Mouse (Mus musculus) liver, embryonic 13.5 days (tissue): ENCODE measurements at regions not wholly inside any gene's neighbourhood (a gene's known extent, or its start where the extent isn't known, plus 50 kb on each side); places are given as distances from the start of the nearest gene placed in this dataset.

ENCODE experiments used
- ATAC-seq: fragments of 200-750 bp; cut with Nextera tagmentation; 2 replicates; pipeline ENCODE4 v1.8.0; 2017; ENCODE audit warnings: low read depth, mild to moderate bottlenecking, moderate number of reproducible peaks, moderate library complexity
- DNase-seq: peaks from one replicate; pipeline ENCODE4 v3.0.0; 2022
- H3K27ac ChIP-seq: fragments of 300-500 bp; sonication (generic); 2 replicates; pipeline ENCODE4 v1.5.1; 2015; ENCODE audit warnings: moderate library complexity, mild to moderate bottlenecking, inconsistent platforms
- H3K27me3 ChIP-seq: fragments of 300-500 bp; sonication (generic); 2 replicates; pipeline ENCODE4 v1.6.1; 2015; ENCODE audit warnings: mild to moderate bottlenecking, inconsistent platforms
- H3K36me3 ChIP-seq: fragments of 300-500 bp; sonication (generic); 2 replicates; pipeline ENCODE4 v1.6.1; 2015; ENCODE audit warnings: mild to moderate bottlenecking, inconsistent platforms
- H3K4me1 ChIP-seq: fragments of 300-500 bp; sonication (generic); replicated peaks from 2 replicates; pipeline ENCODE4 v1.6.1; 2015; ENCODE audit warnings: inconsistent platforms
- H3K4me2 ChIP-seq: fragments of 300-500 bp; sonication (generic); 2 replicates; pipeline ENCODE4 v1.6.1; 2015; ENCODE audit warnings: inconsistent platforms, mild to moderate bottlenecking, moderate library complexity
- H3K4me3 ChIP-seq: fragments of 300-500 bp; sonication (generic); replicated peaks from 2 replicates; pipeline ENCODE4 v1.5.1; 2015; ENCODE audit warnings: mild to moderate bottlenecking, inconsistent platforms
- H3K9ac ChIP-seq: fragments of 300-500 bp; sonication (generic); 2 replicates; pipeline ENCODE4 v1.6.1; 2015; ENCODE audit warnings: mild to moderate bottlenecking, inconsistent platforms
- H3K9me3 ChIP-seq: fragments of 300-500 bp; sonication (generic); replicated peaks from 2 replicates; pipeline ENCODE4 v1.6.1; 2016; ENCODE audit warnings: inconsistent platforms
- WGBS: fragments of 180-500 bp; shearing (Covaris S2); methylation state at CpG from one replicate; pipeline ENCODE4 v1.1.7; 2015; ENCODE audit not compliant: insufficient replicate concordance; 5-methylcytosine and 5-hydroxymethylcytosine counted together

DNA sequence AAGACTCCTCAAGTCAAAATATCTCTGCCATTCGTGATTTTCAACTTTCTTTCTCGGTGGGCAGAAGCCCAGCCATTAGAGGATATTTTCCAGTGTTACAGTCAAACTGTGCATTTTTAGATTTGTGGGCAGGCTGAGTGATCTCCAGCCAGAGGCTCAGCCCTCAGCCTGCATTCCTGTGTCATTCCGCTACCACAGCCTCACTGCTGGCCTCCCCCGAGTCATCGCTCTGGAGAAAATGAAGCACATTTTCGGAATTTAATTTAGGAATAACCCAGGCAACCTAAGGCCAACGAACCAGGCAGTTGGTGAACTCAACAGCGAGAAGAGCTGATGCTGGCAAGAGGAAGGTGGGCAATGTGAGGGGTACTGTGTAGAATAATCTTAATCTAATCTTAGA lies 80.9 kb upstream of the Nudt7 start:
- Histone ChIP-seq H3K9ac (no peak overlapping the region), H3K36me3 (no peaks in the 10 kb centered on the region), H3K4me3 (no peak overlapping the region), H3K27ac (no peak overlapping the region), H3K27me3 (no peaks in the 10 kb centered on the region), H3K4me2 (no peak overlapping the region), H3K9me3 (no peaks in the 10 kb centered on the region), H3K4me1 (no peaks in the 10 kb centered on the region)
- whole genome bisulfite sequencing, result 70% methylated on average over 8 of the region's 8 CpGs
- DNase-seq, result no peak
- ATAC-seq, result no peak

DNA sequence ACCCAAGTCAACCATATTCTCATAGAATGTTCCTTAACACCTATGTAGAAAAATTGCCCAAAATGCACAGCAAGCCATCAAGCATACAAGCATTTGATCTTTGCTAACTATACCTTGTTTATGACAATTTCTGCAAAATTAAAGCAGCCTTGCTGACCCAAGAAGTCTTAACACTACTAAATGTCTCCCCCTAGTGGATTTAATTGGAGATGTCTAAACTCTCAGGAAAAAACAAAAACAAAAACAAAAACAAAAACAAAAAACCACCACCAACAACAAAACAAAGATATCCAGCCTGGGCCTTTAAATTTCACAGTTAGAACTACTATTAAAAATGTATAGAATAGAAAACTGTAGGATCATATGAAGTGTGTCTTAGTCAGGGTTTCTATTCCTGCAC lies 69.8 kb upstream of the Nudt7 start:
- DNase-seq (no peak), ATAC-seq (no peak)
- Histone ChIP-seq H3K4me1 (no peaks in the 10 kb centered on the region), H3K4me3 (no peak overlapping the region), H3K9ac (no peak overlapping the region), H3K36me3 (no peaks in the 10 kb centered on the region), H3K9me3 (no peaks in the 10 kb centered on the region), H3K27ac (no peak overlapping the region), H3K27me3 (no peaks in the 10 kb centered on the region), H3K4me2 (no peak overlapping the region)

GRCm38 (mm10) chr8:114072330-114072729 lies 61.0 kb upstream of the Nudt7 start:
- Histone ChIP-seq H3K9ac (no peak overlapping the region), H3K4me2 (no peak overlapping the region), H3K4me3 (no peak overlapping the region), H3K27me3 (no peaks in the 10 kb centered on the region), H3K36me3 (no peaks in the 10 kb centered on the region), H3K9me3 (no peaks in the 10 kb centered on the region), H3K4me1 (no peaks in the 10 kb centered on the region), H3K27ac (no peak overlapping the region)
- 73% methylated on average over 8 of the region's 8 CpGs for WGBS
- DNase-seq (no peak), ATAC-seq (no peak)

DNA sequence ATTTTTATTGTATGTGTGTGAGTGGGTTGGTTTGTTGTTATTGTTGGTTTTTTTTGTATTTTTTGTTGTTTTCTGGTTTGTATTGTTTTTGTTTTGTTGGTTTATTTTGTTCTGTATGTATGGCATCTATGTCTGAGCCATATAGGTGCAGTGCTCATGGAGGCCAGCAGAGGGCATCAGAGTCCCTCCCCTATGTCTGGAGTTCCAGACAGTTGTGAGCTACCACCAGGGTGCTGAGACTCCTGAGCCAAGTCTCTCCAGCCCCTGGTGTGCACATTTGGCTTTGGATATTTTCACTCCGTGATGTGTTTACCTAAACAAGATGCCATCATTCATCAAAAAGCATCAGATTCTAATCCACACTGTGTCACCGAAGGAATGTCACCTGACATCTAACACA lies 59.2 kb upstream of the Nudt7 start:
- Histone ChIP-seq H3K4me3 (no peak overlapping the region), H3K36me3 (no peaks in the 10 kb centered on the region), H3K4me2 (no peak overlapping the region), H3K27ac (no peak overlapping the region), H3K27me3 (no peaks in the 10 kb centered on the region), H3K4me1 (no peaks in the 10 kb centered on the region), H3K9me3 (no peaks in the 10 kb centered on the region), H3K9ac (no peak overlapping the region)
- ATAC-seq (no peak), DNase-seq (peak; percentile 1)
- 77% methylated on average over 2 of the region's 2 CpGs for WGBS

- H3K4me2 ChIP-seq, result no peak overlapping the region
- 71% methylated on average over 5 of the region's 5 CpGs for WGBS
- ATAC-seq (no peak), DNase-seq (no peak)
- H3K9me3 ChIP-seq, result no peaks in the 10 kb centered on the region
- H3K27me3 ChIP-seq, result no peaks in the 10 kb centered on the region
- H3K27ac ChIP-seq, result no peak overlapping the region
- H3K9ac ChIP-seq, result no peak overlapping the region
- H3K4me3 ChIP-seq, result no peak overlapping the region
- H3K36me3 ChIP-seq, result no peaks in the 10 kb centered on the region
- H3K4me1 ChIP-seq, result no peaks in the 10 kb centered on the region
Observed at GRCm38 (mm10) chr8:114076701-114077100, 56.7 kb upstream of the Nudt7 start.

- H3K27ac ChIP-seq, result no peak overlapping the region
- H3K9me3 ChIP-seq, result no peaks in the 10 kb centered on the region
- WGBS, result 19% methylated on average over 10 of the region's 10 CpGs
- no peak overlapping the region for H3K9ac ChIP-seq
- no peaks in the 10 kb centered on the region for H3K4me1 ChIP-seq
- H3K4me2 ChIP-seq, result no peak overlapping the region
- ATAC-seq, result no peak
- no peaks in the 10 kb centered on the region for H3K27me3 ChIP-seq
- no peak overlapping the region for H3K4me3 ChIP-seq
- DNase-seq, result no peak
- H3K36me3 ChIP-seq, result no peaks in the 10 kb centered on the region
Observed at GRCm38 (mm10) chr8:114081049-114081756, 52.2 kb upstream of the Nudt7 start.

DNA sequence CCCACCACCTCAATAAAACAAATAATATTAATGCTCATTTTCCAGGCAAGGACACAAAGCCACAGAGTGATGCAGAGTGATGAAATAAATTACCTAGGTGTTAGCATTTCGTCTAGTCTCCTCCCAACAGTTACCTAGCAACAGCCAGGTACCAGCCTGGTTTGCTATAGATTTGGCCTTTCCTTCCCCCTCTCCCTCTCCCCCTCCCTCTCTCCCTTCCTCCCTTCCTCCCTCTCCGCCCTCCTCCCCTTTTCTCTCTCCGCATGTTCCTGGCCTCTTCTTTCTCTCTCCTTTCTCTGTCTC lies 51.6 kb upstream of the Nudt7 start:
- DNase-seq (no peak), ATAC-seq (no peak)
- Histone ChIP-seq H3K27ac (no peak overlapping the region), H3K4me1 (no peaks in the 10 kb centered on the region), H3K27me3 (no peaks in the 10 kb centered on the region), H3K9me3 (no peaks in the 10 kb centered on the region), H3K4me2 (no peak overlapping the region), H3K4me3 (no peak overlapping the region), H3K9ac (no peak overlapping the region), H3K36me3 (no peaks in the 10 kb centered on the region)
- 65% methylated on average over 3 of the region's 3 CpGs for WGBS
